Mouse (Mus musculus) kidney, adult 2 months (tissue): Measurements from ENCODE around the gene Rcor2.

Experiments
- CTCF ChIP-seq: fragments of 200-500 bp; conservative IDR thresholded peaks from 2 replicates; pipeline ENCODE4 v1.5.1; 2011; ENCODE audit warnings: low read depth, mild to moderate bottlenecking, control low read depth, low read length, moderate library complexity, mixed read lengths; ENCODE audit not compliant: insufficient read depth, insufficient read length
- POLR2A ChIP-seq: fragments of 200-500 bp; IDR thresholded peaks from one replicate; pipeline ENCODE4 v1.6.1; 2011; ENCODE audit warnings: low read depth, low read length, control low read depth

DNA sequence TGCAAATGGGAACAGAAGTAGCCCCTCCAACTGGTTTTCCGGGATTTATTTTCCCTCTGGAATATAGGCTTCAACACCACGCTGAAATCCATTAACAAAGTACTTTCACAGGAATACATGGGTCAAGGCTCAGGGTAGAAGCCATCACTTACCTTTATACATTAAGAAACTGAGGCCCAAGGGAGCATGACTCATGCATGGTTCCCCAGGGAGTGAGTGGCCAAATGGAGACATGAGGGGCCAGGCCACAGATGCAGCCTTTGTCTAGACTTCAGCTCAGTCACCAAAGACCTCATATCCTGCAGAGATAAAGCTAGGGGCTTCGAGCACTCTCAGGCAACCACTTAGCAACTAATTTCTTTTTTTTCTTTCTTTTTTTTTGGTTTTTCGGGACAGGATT, 30.4 kb upstream of the Rcor2 start:
- TF ChIP-seq CTCF (no peak), POLR2A (no peak)
